Mouse (Mus musculus) retina, adult 2 months (tissue): ENCODE results near the gene Dusp5.
"Not testable (repeated sequence)": the region's sequence is repeated elsewhere in the genome, so short reads cannot be mapped to it uniquely, and the experiment has no call there.

Experiments
- DNase-seq: peaks from one replicate; pipeline ENCODE4 v3.0.0-alpha.2; 2012; ENCODE audit warnings: low read depth, low spot score

The Dusp5 gene

DNA sequence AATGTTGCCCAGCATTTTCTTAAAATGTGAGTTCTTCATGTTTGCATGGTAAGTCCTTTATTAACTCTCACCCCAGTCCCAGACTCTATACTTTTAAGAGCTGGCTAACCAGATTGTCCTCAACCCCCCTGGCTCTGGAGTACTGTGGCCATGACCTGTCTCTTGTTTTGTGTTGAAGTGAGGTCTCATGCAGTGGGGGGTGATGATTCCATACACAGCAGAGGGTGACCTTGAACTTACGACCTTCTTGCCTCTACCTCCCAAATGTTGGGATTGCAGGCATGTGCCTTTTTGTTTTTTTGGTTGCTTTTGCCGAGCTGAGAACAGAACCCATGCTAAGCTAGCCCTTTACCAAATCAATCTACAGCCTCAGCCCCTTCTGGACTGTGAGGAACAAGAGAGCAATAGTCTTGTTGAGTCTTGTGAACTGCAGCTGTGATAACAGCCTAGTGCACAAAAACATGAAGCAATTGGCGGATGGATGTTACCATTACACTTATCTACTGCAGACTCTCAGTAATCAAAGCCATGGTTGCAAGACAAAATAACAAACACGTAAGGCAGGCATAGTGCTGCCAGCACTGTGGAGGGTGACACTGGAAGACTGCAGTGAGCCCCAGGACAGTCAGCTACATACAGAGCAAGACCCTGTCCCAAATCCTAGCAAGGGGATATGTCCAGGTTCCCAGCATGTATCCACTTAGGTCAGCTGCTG lies 46.5 kb downstream of the Dusp5 start:
- no peak for DNase-seq

DNA sequence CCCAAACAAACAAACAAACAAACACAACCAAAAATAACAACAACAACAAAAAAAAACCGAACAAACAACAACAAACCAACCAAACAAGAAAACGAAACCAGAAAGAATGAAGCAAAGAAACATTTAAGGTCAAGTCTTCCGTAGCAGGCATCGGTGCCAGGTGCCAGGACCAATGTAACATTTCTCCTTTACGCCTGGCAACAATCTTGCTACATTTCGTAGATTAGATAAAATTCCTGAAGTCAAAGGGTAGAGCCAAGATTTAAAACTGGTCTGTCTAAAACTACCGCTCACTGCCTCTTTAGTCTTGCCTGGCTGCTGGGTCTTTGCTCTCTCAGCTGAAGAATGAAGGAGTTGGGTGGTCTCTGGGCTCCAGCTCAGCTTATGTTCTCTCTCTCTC lies 47.2 kb downstream of the Dusp5 start:
- DNase-seq: no peak

DNA sequence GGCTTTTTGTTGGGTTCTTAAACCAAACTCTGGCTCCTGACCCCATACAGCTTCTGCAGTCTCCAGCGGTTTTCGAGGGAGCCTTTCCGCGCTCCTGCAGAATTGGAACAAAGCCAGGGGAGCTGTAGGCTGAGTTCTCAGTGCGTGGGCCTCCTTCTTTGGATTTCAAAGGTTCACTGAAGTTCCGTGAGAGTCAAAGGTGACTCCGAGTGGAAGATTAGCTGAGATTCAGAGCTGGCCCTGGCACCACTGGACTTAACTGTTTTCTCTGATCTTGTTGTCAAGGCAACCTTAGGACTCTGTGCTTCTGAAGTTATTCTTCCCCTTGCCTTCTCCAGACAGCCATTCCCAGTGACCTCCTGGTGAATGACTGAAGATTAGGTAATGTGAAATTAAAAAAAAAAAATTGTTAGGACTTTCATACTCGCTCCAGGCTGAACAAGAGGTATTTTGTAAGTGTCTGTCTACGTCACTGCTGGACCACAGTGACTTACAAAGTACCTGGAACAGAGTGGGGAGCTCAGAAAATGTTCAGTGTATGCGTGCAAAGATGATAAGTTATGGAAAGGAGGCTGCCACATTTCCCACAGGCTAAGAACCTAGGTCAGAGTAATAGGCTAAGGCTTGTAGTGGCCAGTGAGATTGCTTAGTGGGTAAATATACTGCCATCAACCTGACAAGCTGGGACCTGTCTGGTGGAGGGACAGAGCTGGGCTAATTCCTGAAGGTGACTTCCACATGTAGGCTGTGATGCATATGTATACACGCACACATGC lies 48.3 kb downstream of the Dusp5 start:
- DNase-seq: no peak

DNA sequence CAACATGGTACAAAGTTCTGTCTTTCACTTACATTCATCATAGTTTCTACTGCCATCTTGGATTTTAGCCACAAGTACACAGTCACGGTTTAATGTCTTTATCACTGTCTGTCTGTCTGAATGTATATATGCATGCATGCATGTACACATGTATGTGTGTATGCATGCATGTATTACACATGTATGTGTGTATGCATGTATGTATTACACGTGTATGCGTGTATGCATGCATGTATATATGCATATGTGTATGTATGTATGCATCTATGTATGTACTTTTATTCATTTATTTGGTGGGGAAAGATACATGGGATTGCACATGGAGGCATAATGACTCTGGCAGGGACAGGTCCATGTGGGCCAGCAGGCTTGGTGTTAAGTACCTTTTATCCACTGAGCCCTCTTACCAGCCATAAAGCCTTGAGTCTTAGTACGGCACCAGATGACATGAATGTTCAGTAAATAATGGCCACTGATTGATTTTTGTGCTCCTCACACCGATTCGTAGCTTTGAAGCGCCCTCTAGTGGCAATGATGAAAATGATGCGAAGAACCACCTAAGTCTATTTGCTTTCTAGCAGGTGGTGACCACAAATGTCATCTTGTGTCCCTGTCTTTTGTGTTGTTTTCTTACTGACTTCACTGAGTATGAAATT lies 49.8 kb downstream of the Dusp5 start:
- DNase-seq: peak; percentile 57

DNA sequence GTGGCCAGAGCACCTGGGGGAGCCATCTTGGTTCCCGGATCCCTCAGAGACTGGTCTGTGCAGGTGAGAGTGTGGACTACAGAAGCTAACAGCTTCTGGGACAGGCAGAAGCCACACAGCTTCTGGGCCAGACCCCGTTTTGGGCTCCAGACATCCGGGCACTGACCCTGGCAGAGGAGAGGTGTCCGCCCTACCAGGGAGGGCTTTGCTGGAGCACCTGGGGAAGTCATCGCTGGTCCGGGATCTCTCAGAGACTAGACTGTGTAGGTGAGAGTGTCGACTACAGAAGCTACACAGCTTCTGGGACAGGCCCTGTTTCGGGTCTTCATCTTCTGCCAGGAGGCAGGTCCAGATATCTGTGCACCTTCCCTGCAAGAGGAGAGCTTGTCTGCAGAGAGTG lies 51.4 kb downstream of the Dusp5 start:
- not testable (repeated sequence) for DNase-seq

DNA sequence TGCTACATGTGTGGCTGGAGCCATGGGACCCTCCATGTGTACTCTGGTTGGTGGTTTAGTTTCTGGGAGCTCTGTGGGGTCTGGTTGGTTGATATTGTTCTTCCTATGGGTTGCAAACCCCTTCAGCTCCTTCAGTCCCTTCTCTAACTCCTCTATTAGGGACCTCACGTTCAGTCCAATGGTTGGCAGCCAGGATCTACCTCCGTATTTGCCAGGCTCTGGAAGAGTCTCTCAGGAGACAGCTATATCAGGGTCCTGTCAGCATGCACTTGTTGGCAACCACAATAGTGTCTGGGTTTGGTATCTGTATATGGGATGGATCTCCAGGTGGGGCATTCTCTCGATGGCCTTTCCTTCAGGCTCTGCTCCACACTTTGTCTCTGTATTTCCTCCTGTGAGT lies 58.8 kb downstream of the Dusp5 start:
- DNase-seq: not testable (repeated sequence)

DNA sequence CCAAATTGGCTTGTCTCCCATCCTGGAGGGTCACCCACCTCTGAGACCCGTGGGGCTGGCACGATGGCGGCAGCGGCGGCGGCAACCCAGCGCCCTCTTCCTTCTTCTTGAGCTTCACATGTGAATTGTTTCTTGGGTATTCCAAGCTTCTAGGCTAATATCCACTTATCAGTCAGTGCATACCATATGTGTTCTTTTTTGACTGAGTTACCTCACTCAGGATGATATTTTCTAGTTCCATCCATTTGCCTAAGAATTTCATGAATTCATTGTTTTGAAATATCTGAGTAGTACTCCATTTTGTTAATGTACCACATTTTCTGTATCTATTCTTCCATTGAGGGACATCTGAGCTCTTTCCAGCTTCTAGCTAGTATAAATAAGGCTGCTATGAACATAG lies 60.1 kb downstream of the Dusp5 start, which contains the start of gene Nutf2-ps1:
TSS of gene Nutf2-ps1 (minus strand) at position 101 of the 400 bp plus-strand sequence.
- DNase-seq: not testable (repeated sequence)
